Mouse (Mus musculus): ENCODE data around the gene Dgkb. TPM values are rescaled to one million over a fixed set of nuclear protein-coding genes. Genes with fewer than 3 reads are reported as not detected.

Gene Dgkb
- polyA plus RNA-seq, 1 experiment = 0.03 TPM

DNA sequence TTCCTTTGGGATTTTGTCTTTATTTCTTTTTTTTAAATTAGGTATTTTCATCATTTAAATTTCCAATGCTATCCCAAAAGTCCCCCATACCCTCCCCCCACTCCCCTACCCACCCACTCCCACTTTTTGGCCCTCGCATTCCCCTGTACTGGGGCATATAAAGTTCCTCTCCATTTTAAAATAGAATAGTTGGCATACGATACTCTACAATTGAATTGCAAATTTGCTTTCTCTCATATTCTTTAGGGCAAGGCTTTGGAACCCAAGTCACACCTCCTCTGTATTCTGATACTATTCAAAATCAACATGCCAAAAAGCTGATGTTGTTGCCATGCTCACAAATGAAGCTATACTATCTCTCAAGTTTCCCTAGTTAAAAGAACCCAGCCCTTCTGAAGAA is 679.7 kb downstream of the Dgkb start:
- DNase-seq = no peak
- Histone ChIP-seq H3K4me1 (replicated peaks; ENCODE audit: control insufficient read depth, insufficient read depth, low read length) (no peaks in the 10 kb centered on the region), H3K36me3 (ENCODE audit: control insufficient read depth, insufficient read depth, low read length) (no peaks in the 10 kb centered on the region), H3K4me3 (ENCODE audit: control insufficient read depth, insufficient read depth, low read length) (no peak overlapping the region), H3K27ac (ENCODE audit: control insufficient read depth, insufficient read depth, low read length) (no peak overlapping the region), H3K27me3 (ENCODE audit: control insufficient read depth, insufficient read depth, low read length) (no peaks in the 10 kb centered on the region)
- TF ChIP-seq POLR2A (IDR thresholded peaks at IDR 0.05; ENCODE audit: control insufficient read depth, extremely low read depth, insufficient read depth, low read length, poor library complexity) (no peak), CTCF (IDR thresholded peaks at IDR 0.05; ENCODE audit: borderline replicate concordance, control insufficient read depth, extremely low read depth, insufficient read depth, low read length, poor library complexity) (no peak)
- 93% methylated on average over 2 of the region's 2 CpGs for WGBS

DNA sequence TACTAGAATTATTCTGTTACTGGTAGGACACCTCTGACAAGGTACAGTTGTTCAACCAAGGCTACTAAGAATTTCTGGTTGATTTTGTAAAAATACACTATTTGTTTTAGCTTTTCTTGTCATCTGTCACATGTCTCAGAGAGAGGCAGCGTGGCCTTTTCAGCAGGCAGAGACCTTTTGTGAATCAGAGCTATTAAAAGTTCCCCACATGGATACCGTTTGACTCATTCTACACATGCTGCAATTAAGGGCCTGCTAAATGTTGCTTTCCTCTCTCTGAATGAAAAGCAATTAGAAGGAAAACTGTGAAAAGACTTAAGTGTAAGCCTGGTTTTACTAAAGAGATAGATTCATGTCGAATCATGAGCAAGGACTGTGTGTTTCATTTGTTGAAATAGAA is 683.4 kb downstream of the Dgkb start:
- DNase-seq = no peak
- Histone ChIP-seq H3K27ac (ENCODE audit: control insufficient read depth, insufficient read depth, low read length) (no peak overlapping the region), H3K36me3 (ENCODE audit: control insufficient read depth, insufficient read depth, low read length) (no peaks in the 10 kb centered on the region), H3K4me3 (ENCODE audit: control insufficient read depth, insufficient read depth, low read length) (no peak overlapping the region), H3K4me1 (replicated peaks; ENCODE audit: control insufficient read depth, insufficient read depth, low read length) (no peaks in the 10 kb centered on the region), H3K27me3 (ENCODE audit: control insufficient read depth, insufficient read depth, low read length) (no peaks in the 10 kb centered on the region)
- WGBS = 92% methylated on average over 3 of the region's 3 CpGs
- TF ChIP-seq POLR2A (IDR thresholded peaks at IDR 0.05; ENCODE audit: control insufficient read depth, extremely low read depth, insufficient read depth, low read length, poor library complexity) = no peak
- TF ChIP-seq CTCF (IDR thresholded peaks at IDR 0.05; ENCODE audit: borderline replicate concordance, control insufficient read depth, extremely low read depth, insufficient read depth, low read length, poor library complexity) = no peak

DNA sequence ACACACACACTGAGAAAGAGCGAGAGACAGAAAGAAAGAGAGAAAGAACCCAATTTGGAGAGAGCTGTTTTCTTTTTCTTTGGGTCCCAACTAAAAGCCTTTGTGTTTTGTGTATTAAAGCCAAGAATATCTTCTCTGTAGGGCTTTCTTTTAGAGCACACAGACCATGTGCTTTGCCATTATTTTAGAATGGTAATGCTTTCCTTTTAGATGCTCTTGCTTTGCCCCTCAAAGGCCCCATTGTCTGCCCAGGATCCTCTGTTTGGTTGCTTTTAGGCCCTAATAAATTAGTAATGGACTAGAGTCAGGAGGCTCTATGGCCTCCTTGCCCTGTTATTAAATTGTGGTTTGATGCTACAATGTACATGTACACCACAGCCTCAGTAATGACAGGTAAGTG is 690.7 kb downstream of the Dgkb start:
- WGBS = 50% methylated on average over 1 of the region's 1 CpGs
- H3K4me1 ChIP-seq (replicated peaks; ENCODE audit: control insufficient read depth, insufficient read depth, low read length) = no peaks in the 10 kb centered on the region
- no peaks in the 10 kb centered on the region for H3K27me3 ChIP-seq (ENCODE audit: control insufficient read depth, insufficient read depth, low read length)
- no peak overlapping the region for H3K27ac ChIP-seq (ENCODE audit: control insufficient read depth, insufficient read depth, low read length)
- no peak overlapping the region for H3K4me3 ChIP-seq (ENCODE audit: control insufficient read depth, insufficient read depth, low read length)
- no peaks in the 10 kb centered on the region for H3K36me3 ChIP-seq (ENCODE audit: control insufficient read depth, insufficient read depth, low read length)
- TF ChIP-seq POLR2A (IDR thresholded peaks at IDR 0.05; ENCODE audit: control insufficient read depth, extremely low read depth, insufficient read depth, low read length, poor library complexity) (no peak), CTCF (IDR thresholded peaks at IDR 0.05; ENCODE audit: borderline replicate concordance, control insufficient read depth, extremely low read depth, insufficient read depth, low read length, poor library complexity) (no peak)
- DNase-seq = no peak

DNA sequence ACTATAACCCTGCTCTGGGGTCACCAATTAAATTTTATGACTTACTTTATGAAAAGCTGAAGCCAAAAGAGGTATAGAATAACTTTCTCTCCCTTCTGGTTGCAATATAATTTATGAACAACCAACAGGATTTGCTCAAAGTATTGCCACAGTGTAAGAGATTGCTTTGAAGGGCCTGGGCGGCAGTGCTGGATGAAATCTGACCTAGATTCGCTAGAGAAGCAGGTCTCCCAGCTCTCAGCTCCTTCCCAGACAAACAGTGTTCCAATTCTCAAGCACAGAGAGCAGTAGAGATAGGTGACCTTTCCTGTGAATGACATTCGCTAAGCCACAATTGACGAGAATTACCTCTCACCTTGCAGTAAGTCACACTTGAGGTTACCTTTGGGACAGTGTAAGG is 727.9 kb downstream of the Dgkb start:
- H3K4me3 ChIP-seq (ENCODE audit: control insufficient read depth, insufficient read depth, low read length) = no peak overlapping the region
- no peaks in the 10 kb centered on the region for H3K36me3 ChIP-seq (ENCODE audit: control insufficient read depth, insufficient read depth, low read length)
- 88% methylated on average over 4 of the region's 4 CpGs for WGBS
- no peaks in the 10 kb centered on the region for H3K27me3 ChIP-seq (ENCODE audit: control insufficient read depth, insufficient read depth, low read length)
- DNase-seq = no peak
- TF ChIP-seq CTCF (IDR thresholded peaks at IDR 0.05; ENCODE audit: borderline replicate concordance, control insufficient read depth, extremely low read depth, insufficient read depth, low read length, poor library complexity) = no peak
- no peak overlapping the region for H3K27ac ChIP-seq (ENCODE audit: control insufficient read depth, insufficient read depth, low read length)
- H3K4me1 ChIP-seq (replicated peaks; ENCODE audit: control insufficient read depth, insufficient read depth, low read length) = no peaks in the 10 kb centered on the region

DNA sequence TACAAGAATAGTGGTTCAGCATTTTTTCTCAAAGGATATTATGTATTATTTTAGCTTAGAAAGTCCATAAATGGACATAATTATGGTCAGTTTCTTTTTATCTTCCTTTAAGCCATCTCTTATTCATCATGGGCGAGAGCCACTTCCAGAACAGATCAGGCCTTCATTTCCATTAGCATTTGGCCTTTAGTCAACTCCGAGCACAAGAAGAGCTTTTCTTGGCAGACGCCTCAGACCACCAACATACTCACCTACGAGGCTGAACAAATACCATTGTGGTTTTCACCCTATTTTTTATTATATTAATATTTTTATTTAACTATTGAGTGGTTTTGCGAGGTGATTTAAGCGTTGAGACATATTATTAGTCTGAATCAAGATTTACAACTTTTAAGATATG is 759.6 kb downstream of the Dgkb start:
- Histone ChIP-seq H3K27ac (ENCODE audit: control insufficient read depth, insufficient read depth, low read length) (no peak overlapping the region), H3K4me3 (ENCODE audit: control insufficient read depth, insufficient read depth, low read length) (no peak overlapping the region), H3K36me3 (ENCODE audit: control insufficient read depth, insufficient read depth, low read length) (no peaks in the 10 kb centered on the region), H3K4me1 (replicated peaks; ENCODE audit: control insufficient read depth, insufficient read depth, low read length) (no peaks in the 10 kb centered on the region), H3K27me3 (ENCODE audit: control insufficient read depth, insufficient read depth, low read length) (no peaks in the 10 kb centered on the region)
- DNase-seq = no peak
- WGBS = 88% methylated on average over 6 of the region's 6 CpGs
- no peak for TF ChIP-seq CTCF (IDR thresholded peaks at IDR 0.05; ENCODE audit: borderline replicate concordance, control insufficient read depth, extremely low read depth, insufficient read depth, low read length, poor library complexity)
- no peak for TF ChIP-seq POLR2A (IDR thresholded peaks at IDR 0.05; ENCODE audit: control insufficient read depth, extremely low read depth, insufficient read depth, low read length, poor library complexity)

DNA sequence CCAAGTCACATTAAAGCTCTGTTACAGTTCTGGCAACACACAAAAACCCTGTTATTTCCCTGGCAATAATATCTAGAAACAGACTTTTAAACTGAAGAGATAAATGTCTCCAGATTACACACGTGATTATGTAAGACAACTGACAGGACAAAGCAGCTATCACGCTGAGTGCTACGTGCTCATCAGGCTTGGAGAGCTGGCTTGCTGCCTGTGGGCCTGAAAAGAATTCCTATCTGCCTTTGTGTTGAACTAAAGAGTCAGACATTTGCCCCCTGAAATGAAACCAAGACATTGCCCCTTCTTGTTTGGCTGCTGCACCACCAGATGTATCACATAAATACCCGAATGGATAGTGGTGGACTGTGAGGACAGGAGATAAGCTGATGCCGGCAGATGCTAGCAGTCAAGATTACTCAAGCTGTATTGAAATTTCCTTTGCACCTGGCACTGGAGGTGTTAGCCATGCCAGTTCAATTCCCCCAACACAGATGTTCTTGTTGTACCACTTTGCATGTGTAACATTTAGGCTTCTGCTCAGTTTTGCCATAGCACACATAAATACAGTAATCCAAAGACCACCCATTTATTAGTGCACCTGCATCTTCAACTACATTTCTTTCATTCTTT is 761.8 kb downstream of the Dgkb start:
- Histone ChIP-seq H3K4me3 (ENCODE audit: control insufficient read depth, insufficient read depth, low read length) (no peak overlapping the region), H3K27ac (ENCODE audit: control insufficient read depth, insufficient read depth, low read length) (no peak overlapping the region), H3K27me3 (ENCODE audit: control insufficient read depth, insufficient read depth, low read length) (no peaks in the 10 kb centered on the region), H3K36me3 (ENCODE audit: control insufficient read depth, insufficient read depth, low read length) (no peaks in the 10 kb centered on the region), H3K4me1 (replicated peaks; ENCODE audit: control insufficient read depth, insufficient read depth, low read length) (no peaks in the 10 kb centered on the region)
- no peak for DNase-seq
- 86% methylated on average over 5 of the region's 5 CpGs for WGBS
- TF ChIP-seq POLR2A (IDR thresholded peaks at IDR 0.05; ENCODE audit: control insufficient read depth, extremely low read depth, insufficient read depth, low read length, poor library complexity) (no peak), CTCF (IDR thresholded peaks at IDR 0.05; ENCODE audit: borderline replicate concordance, control insufficient read depth, extremely low read depth, insufficient read depth, low read length, poor library complexity) (no peak)

DNA sequence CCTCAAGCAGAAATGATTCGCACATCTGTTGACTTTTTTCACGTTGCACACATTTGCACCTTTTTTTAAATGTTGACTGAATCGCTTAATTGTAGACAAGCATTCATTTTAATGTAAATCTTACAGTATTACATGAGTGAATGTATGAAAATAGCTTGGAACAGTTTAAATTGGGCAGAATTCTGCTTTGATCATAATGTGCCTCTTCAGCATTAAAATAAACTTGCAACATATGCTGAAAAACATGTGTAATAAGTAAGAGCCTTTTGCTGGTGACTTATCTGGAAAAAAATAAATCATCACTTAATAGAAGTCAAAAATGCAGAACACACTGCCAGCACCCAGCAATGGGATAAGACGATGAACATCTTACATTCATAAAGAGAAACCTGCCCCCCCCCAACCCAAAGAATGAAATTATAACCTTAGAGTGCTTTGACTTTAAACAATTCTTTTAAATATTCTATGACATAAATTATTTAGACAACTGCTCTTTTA is 768.9 kb downstream of the Dgkb start:
- 92% methylated on average over 4 of the region's 4 CpGs for WGBS
- DNase-seq = no peak
- Histone ChIP-seq H3K27me3 (ENCODE audit: control insufficient read depth, insufficient read depth, low read length) (no peaks in the 10 kb centered on the region), H3K4me1 (replicated peaks; ENCODE audit: control insufficient read depth, insufficient read depth, low read length) (no peaks in the 10 kb centered on the region), H3K4me3 (ENCODE audit: control insufficient read depth, insufficient read depth, low read length) (no peak overlapping the region), H3K27ac (ENCODE audit: control insufficient read depth, insufficient read depth, low read length) (no peak overlapping the region), H3K36me3 (ENCODE audit: control insufficient read depth, insufficient read depth, low read length) (no peaks in the 10 kb centered on the region)
- TF ChIP-seq POLR2A (IDR thresholded peaks at IDR 0.05; ENCODE audit: control insufficient read depth, extremely low read depth, insufficient read depth, low read length, poor library complexity) = no peak
- TF ChIP-seq CTCF (IDR thresholded peaks at IDR 0.05; ENCODE audit: borderline replicate concordance, control insufficient read depth, extremely low read depth, insufficient read depth, low read length, poor library complexity) = no peak

Measured in thymus, adult 2 months (tissue).